Mouse (Mus musculus) right cerebral cortex, postnatal 14 days (tissue): ENCODE measurements at regions not wholly inside any gene's neighbourhood (a gene's known extent, or its start where the extent isn't known, plus 50 kb on each side); places are given as distances from the start of the nearest gene placed in this dataset.
"Not testable (repeated sequence)": the region's sequence is repeated elsewhere in the genome, so short reads cannot be mapped to it uniquely, and the experiment has no call there.

Experiments
- DNase-seq: peaks from one replicate; pipeline ENCODE4 v3.0.0; 2022

GRCm38 (mm10) chr3:50639907-50640323 is 196.5 kb upstream of the Slc7a11 start:
- no peak for DNase-seq

- DNase-seq = no peak
These were observed 191.2 kb upstream of the Slc7a11 start for GRCm38 (mm10) chr3:50634457-50635075.

DNA sequence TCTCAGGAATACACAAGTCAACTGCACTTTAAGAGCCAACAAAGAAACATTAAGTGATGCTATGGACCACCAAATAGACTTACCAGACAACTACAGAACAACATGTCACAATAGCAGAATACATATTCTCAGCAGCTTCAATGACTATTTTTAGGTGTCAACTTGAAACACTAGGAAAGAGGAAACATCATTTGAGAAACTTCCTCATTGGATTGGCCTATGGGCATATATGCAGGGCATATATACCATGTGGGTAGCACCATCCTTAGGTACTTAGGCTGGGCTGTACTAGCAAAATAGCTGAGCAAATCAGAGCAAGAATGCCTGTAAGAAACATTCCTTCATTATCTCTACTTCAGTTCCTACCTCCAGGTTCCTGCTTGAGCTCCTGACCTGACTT is 187.9 kb upstream of the Slc7a11 start:
- DNase-seq = no peak

DNA sequence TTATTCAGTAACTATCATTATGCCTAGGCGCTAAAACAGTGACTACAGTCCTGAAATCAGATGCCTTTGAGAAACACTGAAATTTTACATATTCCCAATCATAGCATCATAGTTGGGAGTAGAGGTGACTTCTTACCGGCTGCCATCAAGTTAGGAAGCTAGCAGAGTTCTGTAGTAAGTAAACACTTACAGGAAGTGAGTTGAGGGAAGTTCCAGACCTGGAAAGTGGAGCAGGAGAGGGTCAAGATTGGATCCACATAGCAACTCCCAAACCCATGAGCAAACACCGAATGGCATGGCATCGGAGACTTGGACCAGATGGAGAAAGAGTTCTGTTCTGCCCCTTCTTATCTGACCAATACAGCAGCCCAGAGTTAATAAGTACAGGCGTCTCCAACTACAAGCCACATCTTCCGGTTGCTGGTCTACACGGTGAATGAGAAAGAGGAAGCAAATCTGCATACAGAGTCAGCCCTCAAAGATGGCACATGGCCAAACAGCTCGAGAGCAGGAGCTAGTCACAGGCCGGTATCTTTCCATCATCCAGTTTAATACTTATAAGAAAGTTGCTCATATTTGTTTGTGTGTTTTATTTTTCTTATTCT is 184.8 kb upstream of the Slc7a11 start:
- DNase-seq = no peak

GRCm38 (mm10) chr3:50621176-50621575 is 177.8 kb upstream of the Slc7a11 start:
- not testable (repeated sequence) for DNase-seq

DNA sequence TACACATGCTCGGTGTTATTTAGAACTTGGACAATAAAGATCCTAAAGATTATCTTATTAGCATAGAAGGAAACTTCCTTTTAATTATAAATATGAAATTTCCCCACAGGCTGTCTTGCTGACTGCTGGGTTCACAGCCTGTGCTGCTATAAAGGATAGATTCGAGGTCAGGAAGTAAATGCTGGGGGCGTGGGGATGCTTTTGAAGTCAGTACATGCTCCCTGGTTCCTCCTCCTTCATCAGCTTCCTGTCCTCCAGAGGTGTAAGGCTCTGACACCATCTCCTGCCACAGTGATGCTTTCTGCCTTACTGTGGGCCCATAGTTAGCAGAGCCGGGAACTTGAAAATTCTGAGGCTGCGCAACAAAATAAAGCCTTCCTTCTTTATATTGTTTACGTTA is 175.6 kb upstream of the Slc7a11 start:
- no peak for DNase-seq

- no peak for DNase-seq
These were observed 172.2 kb upstream of the Slc7a11 start for GRCm38 (mm10) chr3:50615384-50616285.

- DNase-seq = no peak
These were observed 169.6 kb upstream of the Slc7a11 start for GRCm38 (mm10) chr3:50613011-50613410.

GRCm38 (mm10) chr3:50609341-50610012 is 166.1 kb upstream of the Slc7a11 start:
- DNase-seq = no peak

GRCm38 (mm10) chr3:50607736-50608135 is 164.3 kb upstream of the Slc7a11 start:
- no peak for DNase-seq

- DNase-seq = no peak
These were observed 163.6 kb upstream of the Slc7a11 start for GRCm38 (mm10) chr3:50606986-50607385.

DNA sequence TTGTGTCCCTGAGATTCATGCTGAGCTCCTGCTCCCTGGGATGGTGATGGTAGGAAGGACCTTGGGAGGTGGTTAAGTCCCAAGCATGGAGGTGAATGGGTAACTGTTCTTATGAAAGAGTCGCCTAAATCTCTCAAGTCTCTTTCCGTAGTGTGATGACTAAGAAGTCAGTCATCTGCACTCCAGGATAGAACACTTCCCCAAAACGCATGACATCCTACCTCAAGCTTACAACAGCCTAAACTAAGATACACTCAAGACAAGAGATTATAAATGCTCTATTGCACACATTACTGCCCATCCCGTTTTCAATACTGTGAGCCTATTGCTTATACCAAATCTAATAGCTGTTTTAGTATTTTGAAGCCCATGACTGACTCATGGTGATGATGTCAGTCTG is 162.3 kb upstream of the Slc7a11 start:
- no peak for DNase-seq

DNA sequence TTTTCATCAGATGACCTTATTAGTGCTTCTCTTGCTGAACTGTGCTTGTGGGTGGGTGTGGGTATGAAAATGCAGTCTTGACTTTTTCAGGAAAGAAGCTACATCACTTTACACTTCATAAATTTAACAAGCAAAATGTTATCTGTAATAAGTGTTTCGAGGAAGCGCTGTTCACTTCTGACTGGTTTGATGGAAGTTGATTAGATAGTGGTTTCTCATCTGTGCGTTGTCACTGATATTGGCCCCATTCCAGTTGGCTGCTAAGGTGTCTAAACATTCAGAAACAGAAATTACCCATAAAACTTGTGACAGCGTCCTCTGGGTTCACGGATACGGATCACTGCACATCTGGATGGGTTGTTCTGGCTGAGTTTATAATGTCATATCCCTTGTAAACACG is 159.8 kb upstream of the Slc7a11 start:
- DNase-seq = no peak

- no peak for DNase-seq
These were observed 152.3 kb upstream of the Slc7a11 start for GRCm38 (mm10) chr3:50595732-50596131.

DNA sequence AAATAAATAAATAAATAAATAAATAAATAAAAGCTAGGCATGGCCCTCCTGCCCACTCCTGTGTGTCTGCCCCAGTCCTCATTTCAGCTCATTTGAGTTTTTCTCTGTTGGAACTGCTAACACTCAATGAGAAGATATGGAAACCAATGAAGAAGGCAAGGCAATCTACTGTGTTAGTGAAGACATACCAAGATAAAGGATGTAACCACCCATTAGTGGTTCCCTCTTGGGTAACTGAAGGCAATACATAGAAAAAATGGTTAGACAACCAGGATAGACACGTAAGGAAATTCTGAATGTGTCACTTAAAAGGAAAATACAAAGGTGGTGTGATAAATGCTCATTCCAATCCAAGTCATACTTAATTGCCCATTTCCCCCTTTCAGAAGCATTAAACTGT is 140.9 kb upstream of the Slc7a11 start:
- no peak for DNase-seq

DNA sequence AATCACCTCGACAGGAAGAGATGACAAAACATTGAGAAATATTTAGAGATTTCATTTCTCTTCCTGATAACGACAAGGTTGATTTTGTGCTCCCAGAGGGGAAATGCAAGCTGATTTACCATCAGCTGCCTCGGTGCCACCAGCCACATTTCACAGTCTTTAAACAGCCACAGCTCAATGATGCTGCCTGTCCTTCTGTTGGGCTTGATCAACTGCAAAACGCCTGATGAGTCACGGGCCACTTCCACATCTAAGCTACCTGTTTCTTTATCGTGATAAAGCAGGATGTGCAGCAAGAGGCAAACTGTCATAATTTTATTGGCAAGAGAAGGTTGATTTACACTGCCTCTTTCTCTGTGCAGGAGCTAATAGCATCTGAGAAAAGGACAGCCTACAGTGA is 140.1 kb upstream of the Slc7a11 start:
- no peak for DNase-seq

- no peak for DNase-seq
These were observed 131.0 kb upstream of the Slc7a11 start for GRCm38 (mm10) chr3:50574388-50574787.

GRCm38 (mm10) chr3:50570027-50570426 is 126.6 kb upstream of the Slc7a11 start:
- no peak for DNase-seq

- peak; percentile 57 for DNase-seq
These were observed 126.2 kb upstream of the Slc7a11 start for GRCm38 (mm10) chr3:50569565-50569964.

- no peak for DNase-seq
These were observed 110.7 kb upstream of the Slc7a11 start for GRCm38 (mm10) chr3:50554150-50554549.

DNA sequence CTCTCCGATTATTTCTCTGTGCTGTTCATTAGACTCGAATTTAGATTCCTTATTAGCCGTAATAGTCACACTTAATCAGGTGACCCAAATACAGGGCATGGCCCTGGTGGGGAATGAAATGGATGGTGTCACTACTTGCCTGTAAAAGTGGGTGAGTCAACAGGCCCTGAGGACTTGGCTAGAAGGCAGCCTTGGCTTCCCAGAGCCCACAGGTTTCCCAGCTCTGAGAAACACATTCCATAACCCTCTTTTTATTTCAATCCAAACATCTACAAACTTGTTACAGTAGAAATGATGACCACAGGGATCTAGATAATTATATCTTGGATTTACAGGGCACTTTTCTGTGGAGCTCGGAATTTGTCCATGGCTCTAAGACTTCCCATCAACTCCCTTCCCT is 105.2 kb upstream of the Slc7a11 start:
- DNase-seq = no peak

DNA sequence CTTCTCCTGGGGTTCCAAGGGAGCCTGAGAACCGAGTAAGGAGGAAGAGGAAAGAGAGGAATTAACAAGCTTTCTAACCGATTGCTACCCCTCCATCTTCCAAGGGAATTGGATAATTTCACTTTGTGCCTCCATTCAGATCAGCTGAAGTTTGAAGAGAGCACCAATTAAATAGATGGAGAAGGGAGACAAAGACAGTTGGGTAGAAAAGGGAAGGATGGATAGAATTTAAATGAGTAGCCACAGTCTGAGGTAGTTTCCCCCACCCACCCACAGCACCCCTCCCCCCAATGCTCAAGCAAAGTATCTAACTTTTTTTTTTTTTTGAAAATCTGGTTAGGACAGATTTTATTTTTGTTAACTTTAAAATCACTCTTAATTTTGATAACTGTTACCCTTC is 87.2 kb upstream of the Slc7a11 start:
- no peak for DNase-seq

GRCm38 (mm10) chr3:50524006-50524405 is 80.6 kb upstream of the Slc7a11 start:
- no peak for DNase-seq
